Mouse (Mus musculus) midbrain, embryonic 12.5 days (tissue): ENCODE data around the gene Nol11. TPM values are rescaled to one million over a fixed set of nuclear protein-coding genes. Genes with fewer than 3 reads are reported as not detected.

Experiments
- ATAC-seq: fragments of 200-750 bp; cut with Nextera tagmentation; 2 replicates; pipeline ENCODE4 v1.8.0; 2017; ENCODE audit warnings: low read depth, moderate TSS enrichment, moderate library complexity; ENCODE audit not compliant: low FRiP score
- H3K27ac ChIP-seq: fragments of 300-500 bp; sonication (generic); replicated peaks from 2 replicates; pipeline ENCODE4 v1.5.1; 2016; ENCODE audit warnings: mild to moderate bottlenecking
- H3K27me3 ChIP-seq: fragments of 300-500 bp; sonication (generic); 2 replicates; pipeline ENCODE4 v1.6.1; 2016; ENCODE audit warnings: mild to moderate bottlenecking
- H3K36me3 ChIP-seq: fragments of 300-500 bp; sonication (generic); 2 replicates; pipeline ENCODE4 v1.6.1; 2016
- H3K4me1 ChIP-seq: fragments of 300-500 bp; sonication (generic); 2 replicates; pipeline ENCODE4 v1.6.1; 2016
- H3K4me2 ChIP-seq: fragments of 300-500 bp; sonication (generic); replicated peaks from 2 replicates; pipeline ENCODE4 v1.6.1; 2016; ENCODE audit warnings: mild to moderate bottlenecking, moderate library complexity
- H3K4me3 ChIP-seq: fragments of 300-500 bp; sonication (generic); 2 replicates; pipeline ENCODE4 v1.5.1; 2016; ENCODE audit warnings: mild to moderate bottlenecking
- H3K9ac ChIP-seq: fragments of 300-500 bp; sonication (generic); replicated peaks from 2 replicates; pipeline ENCODE4 v1.6.1; 2016; ENCODE audit warnings: mild to moderate bottlenecking, moderate library complexity
- H3K9me3 ChIP-seq: fragments of 300-500 bp; sonication (generic); 2 replicates; pipeline ENCODE4 v1.6.1; 2016; ENCODE audit warnings: mild to moderate bottlenecking
- WGBS: fragments of 180-500 bp; shearing (Covaris S2); methylation state at CpG from one replicate; pipeline ENCODE4 v1.1.7; 2016; 5-methylcytosine and 5-hydroxymethylcytosine counted together
- polyA plus RNA-seq: library from polyadenylated mRNA; unstranded; fragments of >200 nt; fragmentation: Nextera tagmentation; extraction: Ambion mirVana; gene quantifications from 2 replicates; pipeline ENCODE4 v1.2.1, GENCODE M21; 2016

Nol11 gene
- polyA plus RNA-seq, 1 experiment from 2014 or later = 67.6 TPM

DNA sequence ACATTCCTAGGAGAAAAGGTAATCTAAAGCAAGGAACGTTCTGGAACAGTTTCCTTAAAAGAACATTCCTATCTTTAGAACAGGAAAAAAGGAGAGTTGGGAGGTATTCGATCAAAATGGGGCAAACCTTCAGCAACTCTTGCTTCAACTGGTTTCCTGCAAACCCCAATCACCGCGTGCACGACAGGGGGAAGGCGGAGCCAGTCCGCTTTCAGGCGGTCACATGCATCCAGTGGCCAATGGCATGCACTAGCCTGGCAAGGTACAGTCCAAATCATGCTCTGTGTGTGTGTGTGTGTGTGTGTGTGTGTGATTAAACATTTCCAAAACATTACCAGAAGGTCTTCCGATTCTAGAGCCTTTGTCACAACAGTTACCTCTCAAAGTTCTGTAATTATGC is 25.9 kb upstream of the Nol11 start:
- no peaks in the 10 kb centered on the region for H3K27me3 ChIP-seq
- no peak overlapping the region for H3K4me2 ChIP-seq
- H3K36me3 ChIP-seq = 0 out of 2 replicates have a peak, but pooled peaks cover 9% of the 10 kb centered on the region
- 89% methylated on average over 9 of the region's 9 CpGs for WGBS
- H3K4me3 ChIP-seq = no peak overlapping the region
- no peak overlapping the region for H3K27ac ChIP-seq
- no peak for ATAC-seq
- no peak overlapping the region for H3K9ac ChIP-seq
- no peaks in the 10 kb centered on the region; the same call in 1 of the 2 replicates for H3K4me1 ChIP-seq
- H3K9me3 ChIP-seq = no peaks in the 10 kb centered on the region

- WGBS = 79% methylated on average over 5 of the region's 5 CpGs
- no peaks in the 10 kb centered on the region for H3K27me3 ChIP-seq
- H3K36me3 ChIP-seq = 0 out of 2 replicates have a peak, but pooled peaks cover 9% of the 10 kb centered on the region
- H3K27ac ChIP-seq = no peak overlapping the region
- ATAC-seq = no peak
- H3K4me3 ChIP-seq = no peak overlapping the region
- no peaks in the 10 kb centered on the region; the same call in 1 of the 2 replicates for H3K4me1 ChIP-seq
- H3K9ac ChIP-seq = no peak overlapping the region
- H3K9me3 ChIP-seq = no peaks in the 10 kb centered on the region
- no peak overlapping the region for H3K4me2 ChIP-seq
Measured at GRCm38 (mm10) chr11:107213745-107214144, 24.6 kb upstream of the Nol11 start.

DNA sequence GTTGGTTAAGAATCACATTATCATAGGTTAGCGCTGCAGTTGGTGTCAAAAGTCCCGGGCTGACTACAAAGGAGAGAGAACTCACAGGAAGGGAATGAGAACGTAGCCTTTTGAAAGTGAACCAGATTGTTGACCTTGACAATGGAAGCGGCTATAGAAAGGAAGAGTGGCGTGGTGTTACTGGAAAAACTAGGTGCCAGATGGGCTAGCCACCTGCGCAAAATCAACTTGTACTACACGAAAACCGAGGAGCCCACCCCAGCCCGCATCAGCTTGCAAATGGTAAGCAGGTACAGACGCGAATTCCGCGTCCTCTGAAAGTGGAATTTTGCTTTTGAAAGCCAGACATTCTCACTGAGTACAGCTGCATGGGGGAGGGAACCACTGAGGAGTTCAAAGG is 20.6 kb upstream of the Nol11 start:
- Histone ChIP-seq H3K4me2 (no peak overlapping the region), H3K36me3 (0 out of 2 replicates have a peak, but pooled peaks cover 4% of the 10 kb centered on the region), H3K9ac (no peak overlapping the region), H3K4me1 (no peaks in the 10 kb centered on the region; the same call in 1 of the 2 replicates), H3K9me3 (no peaks in the 10 kb centered on the region), H3K4me3 (no peak overlapping the region), H3K27ac (no peak overlapping the region), H3K27me3 (no peaks in the 10 kb centered on the region)
- WGBS = 89% methylated on average over 13 of the region's 13 CpGs
- no peak for ATAC-seq

DNA sequence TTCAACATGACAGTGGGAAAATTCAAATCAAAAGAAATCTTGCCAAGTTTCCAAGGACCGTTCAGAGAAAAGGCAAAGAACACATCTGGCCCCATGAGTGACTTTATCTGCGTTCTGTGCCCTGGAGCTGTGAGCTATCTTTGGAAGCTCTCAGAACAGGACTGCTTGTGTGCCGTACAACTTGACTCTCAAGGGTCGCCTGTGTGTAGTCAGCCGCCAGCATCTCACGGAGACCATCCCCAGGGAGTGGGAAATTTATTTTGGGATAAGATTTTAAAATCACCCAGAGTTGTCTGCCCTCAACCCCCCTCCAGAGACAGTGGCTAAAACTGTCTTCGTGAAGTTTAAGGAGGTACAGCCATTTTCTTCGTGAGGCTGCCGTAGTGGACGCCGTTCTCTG is 12.6 kb upstream of the Nol11 start:
- H3K9ac ChIP-seq = no peak overlapping the region
- no peaks in the 10 kb centered on the region for H3K4me1 ChIP-seq
- H3K36me3 ChIP-seq = no peaks in the 10 kb centered on the region
- H3K27ac ChIP-seq = no peak overlapping the region
- no peaks in the 10 kb centered on the region for H3K9me3 ChIP-seq
- no peak for ATAC-seq
- H3K27me3 ChIP-seq = no peaks in the 10 kb centered on the region
- H3K4me3 ChIP-seq = no peak overlapping the region
- no peak overlapping the region for H3K4me2 ChIP-seq
- 92% methylated on average over 11 of the region's 11 CpGs for WGBS

DNA sequence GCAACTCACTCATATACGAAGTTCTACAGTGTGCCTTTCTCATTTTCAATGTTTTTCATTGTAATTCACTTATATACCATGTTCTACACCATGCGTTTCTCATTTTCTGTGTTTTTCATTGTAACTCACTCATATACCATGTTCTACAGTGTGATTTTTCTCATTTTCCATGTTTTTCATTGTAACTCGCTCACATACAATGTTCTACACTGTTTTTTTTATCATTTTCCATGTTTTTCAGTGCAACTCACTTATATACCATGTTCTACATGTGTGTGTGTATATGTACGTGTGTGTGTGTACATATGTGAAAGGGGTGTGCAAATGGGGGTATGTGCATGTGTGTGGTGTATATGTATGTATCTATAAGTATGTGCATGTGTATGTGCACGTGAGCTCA is 10.1 kb upstream of the Nol11 start:
- ATAC-seq = no peak
- no peak overlapping the region for H3K9ac ChIP-seq
- no peaks in the 10 kb centered on the region for H3K36me3 ChIP-seq
- 75% methylated on average over 5 of the region's 5 CpGs for WGBS
- no peak overlapping the region for H3K27ac ChIP-seq
- no peaks in the 10 kb centered on the region for H3K27me3 ChIP-seq
- no peak overlapping the region for H3K4me3 ChIP-seq
- no peaks in the 10 kb centered on the region for H3K9me3 ChIP-seq
- no peak overlapping the region for H3K4me2 ChIP-seq
- H3K4me1 ChIP-seq = no peaks in the 10 kb centered on the region

GRCm38 (mm10) chr11:107195334-107195733 is 6.2 kb upstream of the Nol11 start:
- Histone ChIP-seq H3K4me3 (no peak overlapping the region), H3K4me2 (no peak overlapping the region), H3K9ac (no peak overlapping the region), H3K9me3 (no peaks in the 10 kb centered on the region), H3K27me3 (no peaks in the 10 kb centered on the region), H3K27ac (no peak overlapping the region), H3K36me3 (no peaks in the 10 kb centered on the region), H3K4me1 (no peaks in the 10 kb centered on the region)
- no peak for ATAC-seq
- WGBS = 64% methylated on average over 2 of the region's 2 CpGs

DNA sequence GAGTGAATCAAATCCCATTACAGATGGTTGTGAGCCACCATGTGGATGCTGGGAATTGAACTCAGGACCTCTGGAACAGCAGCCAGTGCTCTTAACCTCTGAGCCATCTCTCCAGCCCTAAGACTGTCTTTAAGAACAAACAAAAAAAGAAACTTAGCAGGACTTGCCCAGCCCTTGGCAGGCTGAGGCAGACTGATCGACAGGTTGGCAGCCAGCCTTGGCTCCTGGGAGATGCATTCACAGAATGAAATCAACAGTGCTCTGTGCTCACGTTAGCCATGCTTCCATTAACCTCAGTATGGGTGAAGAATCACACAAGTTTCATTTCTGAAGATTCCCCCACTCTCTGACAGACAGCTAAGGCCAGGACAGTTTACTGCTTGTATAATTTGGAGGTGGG is 1.2 kb upstream of the Nol11 start:
- H3K4me2 ChIP-seq = no peak overlapping the region
- WGBS = 84% methylated on average over 2 of the region's 2 CpGs
- H3K4me3 ChIP-seq = no peak overlapping the region
- no peaks in the 10 kb centered on the region for H3K27me3 ChIP-seq
- H3K9me3 ChIP-seq = no peaks in the 10 kb centered on the region
- peaks cover 12% of the 10 kb centered on the region for H3K4me1 ChIP-seq
- peaks cover 7% of the 10 kb centered on the region for H3K36me3 ChIP-seq
- H3K9ac ChIP-seq = no peak overlapping the region
- no peak overlapping the region for H3K27ac ChIP-seq
- no peak for ATAC-seq

GRCm38 (mm10) chr11:107183777-107184176 is 5.4 kb downstream of the Nol11 start:
- Histone ChIP-seq H3K27ac (no peak overlapping the region), H3K4me2 (no peak overlapping the region)
- WGBS = 92% methylated on average over 8 of the region's 8 CpGs

GRCm38 (mm10) chr11:107161215-107161614 is 28.0 kb downstream of the Nol11 start:
- WGBS = 82% methylated on average over 4 of the region's 4 CpGs
- no peak for ATAC-seq
- H3K9me3 ChIP-seq = no peaks in the 10 kb centered on the region

More at GRCm38 (mm10) chr11:107183777-107184176, 5.4 kb downstream of the Nol11 start:
- no peak for ATAC-seq
- no peaks in the 10 kb centered on the region for H3K27me3 ChIP-seq
- H3K9ac ChIP-seq = no peak overlapping the region
- H3K4me3 ChIP-seq = no peak overlapping the region
- peaks cover 12% of the 10 kb centered on the region for H3K4me1 ChIP-seq
- H3K9me3 ChIP-seq = no peaks in the 10 kb centered on the region
- H3K36me3 ChIP-seq = peaks cover 66% of the 10 kb centered on the region

GRCm38 (mm10) chr11:107159034-107159433 is 30.1 kb downstream of the Nol11 start:
- Histone ChIP-seq H3K27me3 (no peaks in the 10 kb centered on the region), H3K9me3 (no peaks in the 10 kb centered on the region), H3K4me1 (no peaks in the 10 kb centered on the region), H3K4me2 (no peak overlapping the region), H3K9ac (no peak overlapping the region), H3K4me3 (no peak overlapping the region), H3K27ac (no peak overlapping the region), H3K36me3 (no peaks in the 10 kb centered on the region)
- 29% methylated on average over 1 of the region's 1 CpGs for WGBS
- no peak for ATAC-seq

More at GRCm38 (mm10) chr11:107161215-107161614, 28.0 kb downstream of the Nol11 start:
- no peak overlapping the region for H3K27ac ChIP-seq
- H3K36me3 ChIP-seq = peaks cover 8% of the 10 kb centered on the region
- H3K4me1 ChIP-seq = no peaks in the 10 kb centered on the region
- H3K4me3 ChIP-seq = no peak overlapping the region
- H3K27me3 ChIP-seq = no peaks in the 10 kb centered on the region
- H3K4me2 ChIP-seq = no peak overlapping the region
- no peak overlapping the region for H3K9ac ChIP-seq

DNA sequence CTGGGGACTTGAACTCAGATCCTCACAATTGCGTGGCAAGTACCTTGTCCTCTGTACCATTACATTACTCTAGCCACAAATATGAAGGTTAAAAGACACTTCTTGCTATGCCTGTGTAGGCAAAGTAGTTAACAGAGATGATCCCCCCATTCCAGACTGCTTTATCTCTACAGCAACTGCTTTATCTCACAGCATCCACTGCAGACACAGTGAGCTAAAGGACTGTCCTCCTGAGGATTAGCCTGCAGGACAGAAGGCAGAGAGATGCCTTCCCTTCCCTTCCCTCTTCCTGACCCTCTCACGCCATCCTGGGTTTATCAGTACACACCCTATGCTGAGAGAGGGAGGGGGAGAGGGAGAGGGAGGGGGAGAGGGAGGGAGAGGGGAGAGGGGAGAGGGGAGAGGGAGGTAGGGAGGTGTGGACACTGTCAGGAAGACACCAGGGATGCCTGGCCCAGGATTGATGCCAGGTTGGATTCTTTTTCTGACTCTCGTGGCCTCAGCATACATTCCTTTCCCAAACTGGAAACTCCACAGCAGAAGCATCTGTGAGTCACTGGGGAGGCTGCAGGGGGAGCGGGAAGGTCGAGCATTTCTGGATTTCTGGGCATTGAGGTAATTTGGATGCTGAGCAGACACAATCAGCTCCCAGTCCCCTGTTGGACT is 32.1 kb downstream of the Nol11 start:
- Histone ChIP-seq H3K4me3 (no peak overlapping the region), H3K27ac (no peak overlapping the region), H3K27me3 (no peaks in the 10 kb centered on the region), H3K9me3 (no peaks in the 10 kb centered on the region), H3K36me3 (no peaks in the 10 kb centered on the region), H3K4me2 (no peak overlapping the region), H3K4me1 (no peaks in the 10 kb centered on the region), H3K9ac (no peak overlapping the region)
- ATAC-seq = no peak
- WGBS = 63% methylated on average over 5 of the region's 5 CpGs

DNA sequence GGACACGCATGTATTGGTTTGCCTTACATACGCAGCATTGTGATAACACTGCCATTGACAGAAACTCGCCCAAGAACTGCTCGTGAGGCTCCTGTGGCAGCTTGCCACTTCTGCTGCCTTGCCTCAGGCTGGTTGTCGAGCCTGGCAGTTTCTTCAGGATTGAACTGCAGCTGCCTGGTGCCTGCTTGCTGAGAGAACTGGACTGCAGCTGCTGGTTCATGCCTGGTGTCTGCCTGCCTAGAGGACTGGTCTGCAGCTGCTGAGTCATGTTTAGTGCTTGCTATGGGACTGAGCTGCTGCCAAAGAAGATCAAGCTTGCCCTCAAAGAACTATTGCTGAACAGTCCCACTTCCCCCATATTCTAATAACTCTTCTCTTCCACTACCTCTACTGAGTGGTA is 33.9 kb downstream of the Nol11 start:
- no peaks in the 10 kb centered on the region for H3K27me3 ChIP-seq
- H3K4me1 ChIP-seq = no peaks in the 10 kb centered on the region
- H3K9me3 ChIP-seq = no peaks in the 10 kb centered on the region
- no peak overlapping the region for H3K4me3 ChIP-seq
- WGBS = 88% methylated on average over 5 of the region's 5 CpGs
- no peak overlapping the region for H3K27ac ChIP-seq
- H3K36me3 ChIP-seq = no peaks in the 10 kb centered on the region
- ATAC-seq = no peak
- H3K9ac ChIP-seq = no peak overlapping the region
- no peak overlapping the region for H3K4me2 ChIP-seq

GRCm38 (mm10) chr11:107154431-107154830 is 34.8 kb downstream of the Nol11 start:
- WGBS = 79% methylated on average over 7 of the region's 7 CpGs
- no peaks in the 10 kb centered on the region for H3K36me3 ChIP-seq
- no peaks in the 10 kb centered on the region for H3K27me3 ChIP-seq
- H3K4me2 ChIP-seq = no peak overlapping the region
- H3K4me3 ChIP-seq = no peak overlapping the region
- ATAC-seq = no peak
- H3K9me3 ChIP-seq = no peaks in the 10 kb centered on the region
- no peaks in the 10 kb centered on the region for H3K4me1 ChIP-seq
- no peak overlapping the region for H3K27ac ChIP-seq
- H3K9ac ChIP-seq = no peak overlapping the region
